Mouse (Mus musculus) bone marrow macrophage, adult 2 months (primary cell): ENCODE measurements around the gene Olfr181. TPM values are rescaled to one million over a fixed set of nuclear protein-coding genes. Genes with fewer than 3 reads are reported as not detected.

Experiments used
- H3K27ac ChIP-seq: 2 replicates; pipeline ENCODE4 v1.5.1; 2012; ENCODE audit warnings: low read depth, low read length; ENCODE audit not compliant: insufficient read depth
- H3K4me1 ChIP-seq: 2 replicates; pipeline ENCODE4 v1.6.1; 2012; ENCODE audit warnings: low read length; ENCODE audit not compliant: control insufficient read depth, insufficient read depth
- H3K4me3 ChIP-seq: 2 replicates; pipeline ENCODE4 v1.5.1; 2012; ENCODE audit warnings: mild to moderate bottlenecking, low read length, moderate library complexity; ENCODE audit not compliant: insufficient read depth
- CTCF ChIP-seq: IDR thresholded peaks from 2 replicates; pipeline ENCODE4 v1.5.1; 2012; ENCODE audit warnings: low read depth, mild to moderate bottlenecking, low read length, moderate library complexity
- POLR2A ChIP-seq: IDR thresholded peaks from 2 replicates; pipeline ENCODE4 v1.6.1; 2012; ENCODE audit warnings: mild to moderate bottlenecking, low read depth, low read length, borderline replicate concordance
- polyA plus RNA-seq: library from polyadenylated mRNA; stranded (reverse); fragments of >200 nt; gene quantifications from 2 replicates; pipeline ENCODE4 v1.2.4, GENCODE M21; 2012; ENCODE audit not compliant: missing spikeins, insufficient read depth, insufficient read length

The Olfr181 gene
- not detected in 2 replicates for polyA plus RNA-seq

DNA sequence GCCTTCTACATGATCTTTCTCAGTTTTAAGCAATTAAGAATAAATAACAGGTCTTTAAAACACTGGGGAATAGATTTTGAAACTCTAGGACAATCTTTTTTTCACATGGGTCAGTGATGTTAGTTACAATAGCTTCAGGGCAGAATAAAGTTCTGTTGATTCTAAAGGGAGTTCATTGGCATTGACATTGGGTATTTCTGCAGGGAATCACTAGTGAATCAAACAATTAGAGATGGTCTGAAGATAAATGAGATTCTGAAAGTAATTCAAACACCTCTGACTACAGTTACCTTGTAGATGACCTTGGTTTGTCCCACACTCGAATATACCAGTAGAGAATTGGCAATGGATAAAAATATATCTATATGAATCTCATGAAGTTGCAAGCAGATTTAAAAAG is at the start of gene Olfr181:
TSS of gene Olfr181 (minus strand) at position 101 of the 400 bp plus-strand sequence.
- Histone ChIP-seq H3K4me3 (no peak within 1 kb of the TSS), H3K4me1 (no peaks in the 10 kb centered on the region), H3K27ac (no peak within 1 kb of the TSS)
- TF ChIP-seq POLR2A (no peak), CTCF (no peak)

DNA sequence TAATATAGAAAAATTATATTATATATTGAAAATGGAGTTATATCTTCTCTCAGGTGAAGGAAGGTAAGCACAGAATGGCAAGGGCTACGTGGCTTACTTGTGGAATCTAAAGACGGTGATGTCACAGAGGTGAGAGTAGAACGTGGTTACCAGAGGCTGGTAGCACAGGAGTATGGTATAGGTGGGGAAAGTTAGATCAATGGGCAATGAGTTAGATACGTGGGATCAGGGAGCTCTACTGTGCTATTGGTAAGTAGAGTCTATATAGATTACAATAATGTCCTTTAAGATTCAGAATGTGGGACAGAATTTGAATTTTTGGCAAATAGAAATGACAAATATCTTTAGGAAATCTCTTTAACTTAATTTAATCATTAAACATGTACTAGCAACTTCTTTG is 737 bp upstream of the Olfr181 start, which contains the start of gene Olfr180:
TSS of gene Olfr180 (minus strand) at position 101 of the 400 bp plus-strand sequence.
- Histone ChIP-seq H3K27ac (no peak within 1 kb of the TSS), H3K4me1 (no peaks in the 10 kb centered on the region), H3K4me3 (no peak within 1 kb of the TSS)
- no peak for TF ChIP-seq POLR2A
- TF ChIP-seq CTCF: no peak

DNA sequence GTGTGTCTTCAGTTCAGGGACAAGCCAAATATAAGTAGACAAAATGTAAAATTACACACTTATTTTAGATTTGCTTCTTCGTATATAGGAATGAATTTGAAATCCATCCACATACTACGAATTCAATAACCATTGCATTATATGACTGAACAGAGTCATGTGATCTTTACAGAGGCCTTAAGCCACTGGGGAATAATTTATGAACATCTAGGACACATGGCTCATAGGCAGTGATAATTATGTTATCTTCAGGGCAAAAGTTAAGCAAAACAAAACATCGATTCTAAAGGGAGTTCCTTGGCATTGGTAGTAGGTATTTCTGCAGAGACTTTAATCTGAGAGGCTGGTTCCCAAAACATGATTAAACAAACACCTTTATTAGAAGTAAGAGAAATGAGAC is 36.6 kb downstream of the Olfr181 start, which contains the start of gene Olfr178:
TSS of gene Olfr178 (minus strand) at position 101 of the 400 bp plus-strand sequence.
- H3K27ac ChIP-seq: no peak within 1 kb of the TSS
- no peak within 1 kb of the TSS for H3K4me3 ChIP-seq
- no peaks in the 10 kb centered on the region for H3K4me1 ChIP-seq
- TF ChIP-seq POLR2A: no peak
- TF ChIP-seq CTCF: no peak

DNA sequence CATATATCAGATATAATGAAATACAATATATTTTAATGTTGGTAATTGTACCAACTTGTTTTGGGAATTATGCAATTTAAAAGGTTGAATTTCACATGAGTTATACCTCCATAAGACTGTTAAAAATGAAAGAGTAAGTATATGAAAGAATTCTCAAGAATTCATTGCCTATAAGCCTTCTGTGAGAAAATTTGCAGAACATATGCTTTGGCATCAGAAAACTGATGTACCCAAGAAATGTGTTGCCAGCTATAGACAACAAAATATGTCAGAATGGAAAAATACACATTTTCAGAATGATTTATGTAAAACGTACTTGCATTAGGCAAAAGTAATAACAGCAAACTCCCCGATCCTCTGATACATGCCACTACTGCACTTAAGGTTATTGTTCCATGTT is 44.1 kb downstream of the Olfr181 start:
- TF ChIP-seq POLR2A (no peak), CTCF (no peak)
- no peak overlapping the region for H3K4me3 ChIP-seq
- no peak overlapping the region for H3K27ac ChIP-seq

More for the DNA sequence above, 44.1 kb downstream of the Olfr181 start:
- H3K4me1 ChIP-seq: no peaks in the 10 kb centered on the region

Other genes with a start within 250 kb of the Olfr181 start
- gene Gpr15, start 209.7 kb downstream of the Olfr181 start, polyA plus RNA-seq: not detected in 2 replicates
- gene Cldnd1, start 200.8 kb downstream of the Olfr181 start, polyA plus RNA-seq: 19.7 and 24.0 TPM in 2 replicates
- not detected in 2 replicates for gene Olfr172, start 165.6 kb downstream of the Olfr181 start, polyA plus RNA-seq
- gene Olfr173, start 128.5 kb downstream of the Olfr181 start, polyA plus RNA-seq: not detected in 2 replicates
- gene Olfr175-ps1, start 102.0 kb downstream of the Olfr181 start, polyA plus RNA-seq: not detected in 2 replicates
- gene Olfr177, start 54.0 kb downstream of the Olfr181 start, polyA plus RNA-seq: not detected in 2 replicates
- not detected in 2 replicates for gene Olfr178, start 36.7 kb downstream of the Olfr181 start, polyA plus RNA-seq
- not detected in 2 replicates for gene Olfr180, start 637 bp upstream of the Olfr181 start, polyA plus RNA-seq
- gene Olfr183, start 66.6 kb upstream of the Olfr181 start, polyA plus RNA-seq: not detected in 2 replicates
- not detected in 2 replicates for gene Olfr186, start 101.5 kb upstream of the Olfr181 start, polyA plus RNA-seq
- not detected in 2 replicates for gene Olfr187, start 111.0 kb upstream of the Olfr181 start, polyA plus RNA-seq
- gene Olfr190, start 149.2 kb upstream of the Olfr181 start, polyA plus RNA-seq: 0.11 TPM in 1 of 2 replicates, not detected in the other
- not detected in 2 replicates for gene Olfr191, start 161.1 kb upstream of the Olfr181 start, polyA plus RNA-seq
- gene Olfr193, start 183.1 kb upstream of the Olfr181 start, polyA plus RNA-seq: not detected in 2 replicates
- gene Olfr194, start 192.3 kb upstream of the Olfr181 start, polyA plus RNA-seq: not detected in 2 replicates
- not detected in 2 replicates for gene Olfr195, start 218.3 kb upstream of the Olfr181 start, polyA plus RNA-seq
- gene Olfr196, start 241.7 kb upstream of the Olfr181 start, polyA plus RNA-seq: not detected in 2 replicates